Mouse (Mus musculus) megakaryocyte-erythroid progenitor cell, adult 5-6 weeks (primary cell): ENCODE results near the gene Tmsb15a. TPM values are rescaled to one million over a fixed set of nuclear protein-coding genes. Genes with fewer than 3 reads are reported as not detected.
"Not testable (repeated sequence)": the region's sequence is repeated elsewhere in the genome, so short reads cannot be mapped to it uniquely, and the experiment has no call there.

Experiments used
- ATAC-seq: replicated peaks from 2 replicates; pipeline ENCODE4 v1.8.0; 2016; ENCODE audit warnings: mild to moderate bottlenecking, inconsistent platforms; ENCODE audit not compliant: severe bottlenecking, poor library complexity, low FRiP score, low TSS enrichment
- total RNA-seq, 2 experiments: library from RNA; stranded (forward) in 1 of 2; stranded (reverse) in 1 of 2; fragments of 200-1000, 215-1000 nt in 1 of 2; fragments of >200 nt in 1 of 2; fragmentation: Nextera tagmentation in 1 of 2; gene quantifications; 2 replicates each; pipeline ENCODE4 v1.2.3; 2014 to 2017

The Tmsb15a gene
- not detected in 2 replicates for total RNA-seq (2014; fragmentation: Nextera tagmentation)
- total RNA-seq (2017): not detected in 2 replicates

DNA sequence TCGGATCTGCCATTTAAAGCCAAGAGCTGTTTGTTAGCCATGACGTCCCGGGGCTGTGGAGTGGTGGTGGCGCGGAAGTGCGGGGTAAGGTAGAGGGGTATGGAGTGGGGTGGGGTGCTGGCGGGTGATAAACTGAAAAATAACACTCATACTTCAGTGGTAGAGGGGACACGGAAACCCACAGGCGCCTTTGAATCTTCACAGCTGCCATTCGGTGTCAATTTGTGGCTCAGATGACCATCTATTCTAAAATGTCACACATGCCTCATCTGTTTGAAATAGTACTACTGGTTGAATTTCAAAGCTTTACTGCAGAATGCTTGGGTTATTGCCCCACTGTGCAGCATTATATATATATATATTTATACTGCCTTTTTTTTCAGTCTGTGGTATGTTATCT lies at the start of gene Tmsb15a:
Gene Tmsb15a (minus strand): TSS at position 101 of the 400 bp plus-strand sequence.
- ATAC-seq: no peak

DNA sequence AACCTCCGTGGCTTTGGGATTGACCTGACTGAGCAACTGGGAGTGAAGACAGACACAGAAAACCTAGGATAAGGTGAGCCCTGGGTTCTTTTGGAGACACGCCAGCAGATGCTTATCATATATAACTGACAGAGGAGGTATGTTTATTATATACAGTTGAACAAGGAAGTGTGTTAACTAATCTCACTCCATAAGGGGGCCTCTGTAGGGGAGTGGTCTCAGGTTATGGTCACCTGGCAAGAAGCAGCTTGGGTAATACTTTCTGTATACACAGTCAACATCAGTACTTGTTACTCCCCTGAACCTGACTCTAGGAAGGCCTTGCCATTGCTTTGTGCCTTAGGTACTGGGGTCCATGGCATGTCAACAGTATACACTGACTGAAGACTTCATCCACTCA lies 43.5 kb upstream of the Tmsb15a start:
- no peak for ATAC-seq

DNA sequence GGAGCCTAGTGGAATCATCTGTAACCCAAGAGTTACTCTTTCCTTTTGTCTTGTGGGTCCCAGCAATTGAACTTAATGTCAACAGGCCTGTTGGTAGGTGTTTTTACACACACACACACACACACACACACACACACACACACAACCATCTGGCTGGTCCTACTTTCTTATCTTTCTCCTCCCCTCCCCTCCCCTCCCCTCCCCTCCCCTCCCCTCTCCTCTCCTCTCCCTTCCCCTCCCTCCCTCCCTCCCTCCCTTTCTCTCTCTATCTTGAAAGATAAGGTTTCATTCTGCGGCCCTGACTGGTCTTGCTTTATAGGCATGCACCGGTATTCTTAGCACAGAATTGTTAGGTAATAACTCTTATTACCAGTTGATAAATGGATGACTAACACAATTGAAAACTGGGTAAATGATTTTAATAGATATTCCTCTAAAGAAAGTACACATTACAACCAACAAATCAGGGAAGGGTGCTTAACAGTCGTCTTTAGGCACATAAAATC lies 43.0 kb upstream of the Tmsb15a start:
- ATAC-seq: no peak

DNA sequence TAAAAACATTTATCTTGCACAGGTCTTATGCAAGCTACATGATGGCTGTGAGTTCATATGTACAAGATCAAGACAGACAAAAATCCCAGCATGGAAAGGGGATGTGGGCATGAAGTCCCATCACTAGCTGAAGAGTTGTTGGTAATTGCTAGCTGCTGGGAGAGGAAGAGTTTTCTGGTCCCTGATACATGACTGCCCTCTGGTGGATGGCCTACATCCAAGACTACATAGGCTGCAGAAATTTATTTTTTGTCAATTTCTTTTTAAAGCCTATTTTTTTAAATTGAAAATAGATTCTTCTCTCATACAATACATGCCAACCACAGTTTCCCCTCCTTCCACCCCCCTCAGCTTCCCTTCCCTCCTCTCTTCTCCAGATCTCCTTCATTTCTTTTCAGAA lies 36.6 kb upstream of the Tmsb15a start:
- no peak for ATAC-seq

DNA sequence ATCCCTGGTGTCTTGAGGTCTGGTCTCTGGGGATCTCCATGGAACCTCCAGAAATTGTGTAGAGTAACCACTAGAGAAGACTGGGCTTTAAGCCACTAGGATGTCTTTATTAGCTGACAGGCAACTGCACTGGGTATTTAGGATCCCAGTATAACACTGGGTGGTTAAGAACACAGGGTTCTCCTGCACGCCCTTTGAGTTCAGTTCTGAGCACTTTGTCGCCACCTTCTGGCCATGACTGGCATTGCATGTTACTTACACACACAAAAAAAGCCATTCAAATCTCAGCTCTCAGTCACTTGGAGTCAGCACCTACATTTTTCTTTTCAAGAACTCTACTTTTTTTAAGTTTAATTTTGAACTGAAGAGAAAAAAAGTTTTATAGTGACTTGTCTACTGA lies 27.8 kb upstream of the Tmsb15a start:
- ATAC-seq: peak; percentile 84

DNA sequence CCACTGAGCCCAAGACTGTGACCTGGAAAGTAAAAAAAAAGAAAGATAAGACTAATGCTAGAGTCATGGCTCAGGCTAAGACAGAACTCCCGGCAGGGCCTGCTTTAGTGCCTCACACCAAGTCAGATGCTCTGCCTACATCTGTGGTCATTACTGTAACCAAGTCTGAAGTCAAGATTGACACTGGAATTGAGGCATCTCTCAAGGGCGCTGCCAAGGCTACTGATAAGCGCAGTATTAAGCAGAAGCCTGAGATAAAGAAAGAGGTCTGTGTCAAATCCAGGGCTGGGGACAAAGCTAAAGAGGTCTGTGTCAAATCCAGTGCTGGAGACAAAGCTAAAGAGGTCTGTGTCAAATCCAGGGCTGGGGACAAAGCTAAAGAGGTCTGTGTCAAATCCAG lies 20.3 kb upstream of the Tmsb15a start:
- ATAC-seq: not testable (repeated sequence)

DNA sequence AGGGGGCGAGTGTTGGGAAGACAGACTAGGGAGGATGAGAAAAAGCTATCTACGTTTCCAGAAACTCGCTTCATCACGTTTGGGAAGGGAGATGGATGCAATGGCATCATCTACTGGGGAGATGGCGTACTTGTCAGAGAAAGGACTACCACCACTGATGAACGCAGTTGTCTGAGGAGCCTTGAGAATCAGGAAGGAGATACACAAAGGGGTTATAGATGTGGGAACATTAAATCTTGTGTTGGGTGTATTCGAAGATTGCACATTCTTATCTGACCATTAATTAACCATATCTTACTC lies 17.9 kb upstream of the Tmsb15a start:
- peak; percentile 56 for ATAC-seq

DNA sequence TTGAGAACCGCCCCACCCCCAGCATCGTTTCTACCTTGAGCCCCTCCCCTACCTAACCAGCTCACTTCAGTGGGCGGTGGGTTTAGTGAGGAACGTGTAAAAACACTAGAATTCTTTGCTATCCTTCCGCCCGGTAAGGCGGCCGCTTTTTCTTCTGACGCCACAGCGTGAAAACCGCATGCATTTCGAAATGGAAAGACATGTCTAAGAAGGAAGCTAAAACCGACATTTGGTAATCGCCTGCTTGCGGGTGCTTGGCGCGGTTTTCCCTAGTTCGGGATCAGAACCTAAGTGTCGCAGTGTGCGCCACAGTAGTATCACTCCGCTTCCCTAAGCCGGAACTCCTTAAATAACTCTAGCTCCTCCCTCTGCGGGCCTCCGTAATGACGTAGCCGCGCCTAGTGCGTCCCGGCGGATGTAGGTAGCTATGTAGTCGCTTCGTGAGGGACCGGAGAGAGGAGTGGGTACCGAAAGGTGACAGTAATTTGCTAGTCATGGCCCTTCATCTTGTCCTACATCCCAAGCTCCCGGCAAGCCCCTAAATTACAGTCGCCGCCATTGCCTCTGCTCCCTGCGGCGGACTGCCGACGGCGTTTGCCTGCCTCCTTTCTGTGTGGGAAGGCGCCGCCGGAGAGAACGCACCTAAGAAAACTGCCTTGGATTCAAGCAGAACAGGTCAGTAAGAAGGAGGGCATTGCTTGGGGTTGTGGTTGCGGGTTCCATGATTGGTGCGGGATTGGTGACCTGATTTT lies 17.4 kb upstream of the Tmsb15a start, which contains the start of the genes Armcx5 and Gprasp1:
Gene Armcx5 (plus strand): TSS at position 430 of the 752 bp plus-strand sequence.
Gene Gprasp1 (plus strand): TSS at position 430 of the 752 bp plus-strand sequence.
- peak; percentile 100 for ATAC-seq

DNA sequence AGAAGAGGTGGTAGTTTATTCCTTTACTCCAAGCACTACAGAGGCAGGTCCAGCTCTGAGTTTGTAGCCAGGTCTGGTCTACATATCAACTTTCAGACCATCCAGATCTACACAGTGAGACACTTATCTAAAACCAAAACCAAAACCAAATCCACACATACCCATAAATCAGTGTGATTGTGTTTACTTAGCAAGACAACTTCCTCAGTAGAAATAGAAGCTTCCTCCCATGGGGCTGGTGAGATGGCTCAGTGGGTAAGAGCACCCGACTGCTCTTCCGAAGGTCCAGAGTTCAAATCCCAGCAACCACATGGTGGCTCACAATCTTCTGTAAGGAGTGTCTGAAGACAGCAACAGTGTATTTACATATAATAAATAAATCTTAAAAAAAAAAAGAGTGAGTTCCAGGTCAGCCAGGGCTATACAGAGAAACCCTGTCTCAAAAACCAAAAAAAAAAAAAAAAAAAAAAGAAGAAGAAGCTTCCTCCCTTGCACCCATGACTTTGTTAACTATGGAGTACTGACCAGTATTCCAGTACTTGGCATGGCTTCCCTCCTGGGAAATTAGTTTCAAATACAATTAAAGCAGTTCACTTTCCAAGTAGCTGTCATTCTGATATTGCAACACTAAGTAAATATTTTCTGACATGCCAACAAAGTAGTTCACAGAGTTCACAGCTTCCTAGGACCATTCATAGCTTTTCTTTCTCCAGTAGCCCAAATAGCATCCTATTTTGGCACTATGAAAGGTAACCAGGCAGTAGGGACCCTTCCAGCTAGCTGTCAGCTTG lies 13.9 kb upstream of the Tmsb15a start:
- ATAC-seq: no peak

DNA sequence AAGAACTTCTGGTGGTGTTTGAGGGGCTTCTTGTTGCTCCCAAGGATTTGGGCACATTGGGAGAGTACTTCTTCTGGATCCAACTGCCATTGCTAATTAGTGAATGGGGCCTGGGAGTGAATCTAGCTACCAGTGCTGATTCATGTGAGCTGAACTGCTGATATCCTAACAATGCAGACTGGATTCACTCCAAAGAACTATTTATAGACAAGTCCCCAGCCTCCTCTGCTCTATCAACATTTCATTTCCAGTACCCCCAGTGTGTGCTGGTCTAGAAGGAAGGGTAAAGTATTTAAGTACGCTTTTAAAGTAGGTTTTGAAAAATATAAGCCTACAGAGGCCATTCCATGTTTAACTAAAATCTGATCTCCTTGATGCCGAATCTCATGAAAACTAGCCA lies 12.2 kb downstream of the Tmsb15a start:
- no peak for ATAC-seq

DNA sequence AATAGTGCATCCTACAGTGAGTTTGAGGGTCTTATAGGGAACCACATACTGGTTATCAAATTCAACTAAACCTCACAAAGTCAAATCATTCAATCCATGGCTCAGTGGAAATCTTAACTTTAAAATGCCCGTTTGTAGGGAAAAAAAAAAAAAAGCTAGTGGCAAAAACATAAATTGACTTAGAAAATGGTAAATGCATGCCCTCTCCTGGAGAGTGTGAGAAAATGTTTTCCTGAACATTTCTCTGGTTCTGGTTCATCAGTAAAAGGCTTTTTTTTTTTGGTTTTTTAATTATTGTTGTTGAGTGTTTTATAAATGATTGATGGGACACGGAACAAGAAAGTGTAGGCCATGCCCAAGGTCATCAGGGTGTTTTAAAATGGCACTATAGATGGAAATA lies 20.7 kb downstream of the Tmsb15a start:
- ATAC-seq: no peak

DNA sequence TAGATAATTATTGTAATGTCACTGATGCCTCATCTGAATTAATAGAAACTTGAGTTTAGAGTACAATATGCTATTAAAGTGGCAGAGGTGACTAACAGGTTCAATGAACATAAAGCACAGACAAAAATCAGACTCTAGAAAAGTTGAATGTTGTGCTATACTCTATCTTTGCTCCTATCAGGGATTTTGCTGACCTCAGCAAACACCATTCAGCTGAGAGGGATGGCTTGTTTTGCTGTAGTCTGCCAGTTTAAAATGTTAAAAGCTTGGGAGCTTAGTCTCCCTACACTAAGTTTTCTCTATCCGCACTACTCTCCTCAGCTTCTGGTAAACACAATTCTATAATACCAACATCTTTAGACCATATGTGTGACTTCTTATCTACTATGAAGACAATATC lies 21.9 kb downstream of the Tmsb15a start:
- ATAC-seq: no peak

DNA sequence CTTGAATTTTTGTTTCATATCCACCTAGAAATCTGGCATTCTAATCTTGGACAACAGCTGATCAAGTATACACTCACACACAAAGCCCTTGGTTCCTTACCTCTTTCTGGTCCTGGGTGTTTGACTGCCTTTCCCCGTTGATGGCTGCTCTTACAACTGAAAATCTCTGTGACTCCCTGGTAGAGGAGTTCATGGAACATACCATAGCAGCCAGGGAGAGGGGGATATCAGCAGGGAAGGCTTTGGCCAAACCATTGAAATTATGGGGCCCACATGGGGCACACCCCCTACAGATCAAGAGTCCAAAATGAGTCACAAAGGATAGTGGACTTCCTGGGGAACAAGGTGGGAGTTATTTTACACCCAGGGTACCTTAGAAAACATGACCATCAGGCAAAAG lies 31.4 kb downstream of the Tmsb15a start, which contains the start of gene Tcp11x2:
Gene Tcp11x2 (minus strand): TSS at position 158 of the 400 bp plus-strand sequence.
- no peak for ATAC-seq

DNA sequence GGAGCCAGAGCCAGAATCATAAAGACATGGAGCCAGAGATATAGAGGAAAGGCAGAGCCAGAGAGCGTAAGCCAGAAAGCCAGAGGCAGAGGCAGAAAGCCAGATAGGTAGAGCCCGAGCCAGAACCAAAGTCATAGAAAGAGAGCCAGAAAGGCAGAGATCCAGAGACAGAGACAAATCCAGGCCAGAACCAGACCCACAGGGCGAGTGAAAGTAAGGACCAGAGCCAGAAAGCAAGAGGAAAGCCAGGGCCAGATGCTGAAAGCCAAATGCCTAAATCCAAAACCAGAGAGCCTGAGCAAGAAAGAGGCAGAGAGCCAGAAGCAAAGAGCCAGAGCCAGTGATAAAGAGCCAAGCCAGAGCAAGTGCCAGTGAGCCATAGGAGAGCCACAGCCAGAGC lies 37.3 kb downstream of the Tmsb15a start:
- no peak for ATAC-seq

DNA sequence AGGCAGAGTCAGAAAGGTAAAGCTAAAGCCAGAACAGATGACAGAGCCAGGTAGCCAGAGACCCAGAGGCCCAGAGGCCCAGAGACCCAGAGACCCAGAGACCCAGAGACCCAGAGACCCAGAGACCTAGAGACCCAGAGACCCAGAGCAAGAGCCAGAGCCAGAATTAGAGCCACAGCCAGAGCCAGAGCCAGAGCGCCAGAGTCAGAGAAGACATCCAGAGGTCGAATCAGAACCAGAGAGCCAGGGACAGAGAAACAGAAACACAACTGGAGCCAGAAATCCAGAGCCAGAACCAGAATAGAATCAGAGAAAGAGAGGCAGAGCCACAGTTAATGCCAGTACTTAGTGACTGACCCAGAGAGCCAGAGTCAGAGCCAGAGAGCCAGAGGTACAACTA lies 43.2 kb downstream of the Tmsb15a start:
- no peak for ATAC-seq

Other genes with a start within 250 kb of the Tmsb15a start
- gene AV320801, start 230.7 kb downstream of the Tmsb15a start, total RNA-seq (2014; fragmentation: Nextera tagmentation): not detected in 2 replicates
- not detected in 2 replicates for gene AV320801, start 230.7 kb downstream of the Tmsb15a start, total RNA-seq (2017)
- not detected in 2 replicates for gene Nxf7, start 126.5 kb downstream of the Tmsb15a start, total RNA-seq (2014; fragmentation: Nextera tagmentation)
- gene Nxf7, start 126.5 kb downstream of the Tmsb15a start, total RNA-seq (2017): not detected in 2 replicates
- not detected in 2 replicates for gene Prame, start 97.6 kb downstream of the Tmsb15a start, total RNA-seq (2014; fragmentation: Nextera tagmentation)
- not detected in 2 replicates for gene Prame, start 97.6 kb downstream of the Tmsb15a start, total RNA-seq (2017)
- gene Tcp11x2, start 31.5 kb downstream of the Tmsb15a start, total RNA-seq (2014; fragmentation: Nextera tagmentation): not detected in 2 replicates
- gene Tcp11x2, start 31.5 kb downstream of the Tmsb15a start, total RNA-seq (2017): not detected in 2 replicates
- 6.1 and 6.7 TPM in 2 replicates for gene Armcx5, start 17.5 kb upstream of the Tmsb15a start, total RNA-seq (2014; fragmentation: Nextera tagmentation)
- 2.0 and 4.6 TPM in 2 replicates for gene Armcx5, start 17.5 kb upstream of the Tmsb15a start, total RNA-seq (2017)
- gene Gprasp1, start 17.5 kb upstream of the Tmsb15a start, total RNA-seq (2014; fragmentation: Nextera tagmentation): 12.3 and 17.8 TPM in 2 replicates
- 18.0 and 34.3 TPM in 2 replicates for gene Gprasp1, start 17.5 kb upstream of the Tmsb15a start, total RNA-seq (2017)
- gene Bhlhb9, start 72.3 kb upstream of the Tmsb15a start, total RNA-seq (2014; fragmentation: Nextera tagmentation): 15.2 and 26.2 TPM in 2 replicates
- 26.1 and 32.1 TPM in 2 replicates for gene Bhlhb9, start 72.3 kb upstream of the Tmsb15a start, total RNA-seq (2017)
- 0.52 and 1.5 TPM in 2 replicates for gene Gprasp2, start 113.8 kb upstream of the Tmsb15a start, total RNA-seq (2014; fragmentation: Nextera tagmentation)
- gene Gprasp2, start 113.8 kb upstream of the Tmsb15a start, total RNA-seq (2017): 0.80 and 6.5 TPM in 2 replicates